Mouse (Mus musculus) CD8-positive naive resting alpha-beta T cell, adult 2 months (primary cell): ENCODE measurements around the gene Tmem198.

Experiments
- DNase-seq, 2 experiments: peaks; one replicate each; pipeline ENCODE4 v3.0.0; 2022; ENCODE audit warnings: low read depth in 2 of 2, low spot score in 2 of 2

Gene Tmem198

GRCm38 (mm10) chr1:75455433-75455832 is 23.9 kb upstream of the Tmem198 start:
- no peak for DNase-seq

DNA sequence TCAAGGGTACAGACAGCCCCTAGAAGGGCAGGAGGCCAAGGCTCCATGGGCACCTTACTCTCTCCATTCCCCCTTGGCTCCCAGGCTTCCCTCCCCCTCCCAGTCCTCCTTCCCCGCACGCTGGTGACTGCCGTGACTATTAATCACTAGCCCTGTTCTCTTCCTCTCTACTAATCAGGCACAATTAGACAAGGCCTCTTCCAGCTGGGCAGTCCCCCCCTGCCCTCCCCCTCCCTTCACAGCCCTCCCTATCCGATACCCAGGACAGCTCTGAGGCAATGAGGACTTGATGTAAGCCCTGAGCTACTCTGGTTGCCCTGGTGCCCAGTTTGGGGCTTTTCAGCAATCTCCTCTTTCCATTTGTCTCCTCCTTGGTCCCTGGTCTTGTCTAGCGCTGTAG is 23.4 kb upstream of the Tmem198 start:
- no peak for DNase-seq

GRCm38 (mm10) chr1:75456746-75457564 is 22.4 kb upstream of the Tmem198 start:
- DNase-seq, result no peak

- DNase-seq, result no peak
These were observed 21.7 kb upstream of the Tmem198 start for GRCm38 (mm10) chr1:75457710-75458024.

DNA sequence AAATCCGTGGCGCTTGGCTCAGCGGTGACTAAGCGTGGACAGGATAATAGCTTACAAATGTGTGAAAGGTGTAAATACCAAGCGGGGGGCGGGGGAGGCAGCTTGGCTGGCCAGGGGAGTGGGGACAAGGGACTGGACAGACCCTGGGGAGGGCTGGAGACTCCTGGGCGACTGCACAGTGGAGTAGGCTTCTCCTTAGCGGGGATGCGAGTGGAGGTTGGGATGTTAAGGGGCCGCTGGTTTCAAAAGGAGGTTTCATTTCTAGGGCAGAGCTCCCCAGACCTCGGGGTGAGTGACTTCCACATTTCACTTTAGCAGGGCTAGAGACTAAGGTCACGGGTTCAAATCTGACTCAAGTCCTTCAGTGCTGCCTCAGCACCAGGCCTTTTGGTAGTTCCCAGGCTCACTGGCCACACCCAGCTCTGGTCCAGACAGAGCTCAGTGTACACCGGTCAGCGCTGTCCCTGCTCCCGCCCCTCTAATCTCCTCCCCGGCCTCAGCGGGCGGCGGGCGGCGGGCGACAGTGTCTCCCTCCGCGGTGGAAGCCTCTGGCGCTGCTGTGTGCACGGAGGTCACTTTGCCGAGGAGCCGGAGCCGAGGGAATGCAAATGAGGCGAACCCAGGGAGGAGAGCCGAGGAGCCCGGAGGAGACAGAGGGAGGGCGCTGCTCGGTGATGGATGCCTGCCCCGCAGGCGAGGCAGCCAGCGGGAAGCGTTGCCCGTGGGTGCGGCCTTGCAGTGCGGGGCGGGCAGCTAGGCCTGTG is 21.1 kb upstream of the Tmem198 start:
- DNase-seq, result no peak

DNA sequence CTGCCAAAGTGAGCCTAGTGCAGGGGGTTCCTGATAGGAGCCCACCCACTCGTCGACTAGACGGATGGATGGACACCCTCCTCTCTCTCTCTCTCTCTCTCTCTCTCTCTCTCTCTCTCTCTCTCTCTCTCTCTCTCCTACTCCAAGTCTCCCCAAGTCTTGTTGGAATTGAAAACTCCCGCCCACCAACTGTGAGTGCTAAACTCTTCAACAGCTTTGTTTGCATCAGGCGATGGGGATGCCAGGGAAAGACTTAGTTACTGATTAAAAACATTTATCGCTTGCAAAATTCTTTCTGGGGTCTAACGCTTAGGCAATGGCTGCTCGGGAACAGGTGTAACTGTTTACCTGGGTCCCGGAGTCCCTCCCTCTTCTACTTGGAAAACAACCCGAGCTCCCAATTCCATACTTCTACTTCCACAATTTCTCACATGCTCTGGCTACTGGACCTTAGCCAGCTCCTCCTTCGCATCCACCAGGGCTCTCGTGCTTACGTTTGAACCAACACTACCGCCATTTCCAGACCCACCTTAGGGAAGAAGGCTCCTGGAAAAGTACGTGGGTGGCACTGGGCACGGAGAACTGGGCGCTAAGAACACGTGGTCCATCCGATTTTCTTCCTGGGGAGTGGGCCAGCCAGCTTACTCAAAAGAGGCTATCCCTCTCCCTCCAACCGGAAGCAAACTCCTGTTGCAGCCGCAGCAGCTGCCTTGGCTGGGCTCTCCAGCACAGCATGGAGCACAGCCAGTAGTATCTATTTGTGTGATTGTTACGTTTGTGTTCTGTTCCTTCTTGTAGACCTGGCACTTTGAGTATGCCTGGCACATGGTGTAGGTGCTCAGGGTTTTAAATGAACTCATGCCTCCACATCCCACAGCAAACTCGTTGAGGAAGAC is 20.3 kb upstream of the Tmem198 start:
- no peak for DNase-seq

- DNase-seq, result no peak
These were observed 19.0 kb upstream of the Tmem198 start for GRCm38 (mm10) chr1:75460297-75460696.

DNA sequence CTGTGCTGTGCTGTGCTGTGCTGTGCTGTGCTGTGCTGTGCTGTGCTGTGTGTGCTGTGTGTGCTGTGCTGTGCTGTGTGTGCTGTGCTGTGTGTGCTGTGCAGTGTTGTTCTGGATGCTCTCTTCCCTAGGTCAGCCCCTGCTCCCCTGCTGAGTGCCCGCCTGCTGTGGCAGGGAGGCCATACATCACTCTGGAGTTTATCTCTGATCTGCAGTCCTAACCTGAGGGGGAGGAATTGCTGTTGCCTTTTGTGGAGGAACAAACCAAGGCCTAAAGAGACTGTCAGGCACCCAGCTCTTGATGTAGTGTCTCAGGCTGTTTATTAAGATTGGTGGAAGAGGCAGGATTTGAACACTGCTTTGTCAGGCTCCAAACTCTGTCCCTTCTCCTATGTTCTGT is 16.7 kb upstream of the Tmem198 start:
- no peak for DNase-seq

GRCm38 (mm10) chr1:75463652-75464204 is 15.6 kb upstream of the Tmem198 start:
- DNase-seq, result no peak

DNA sequence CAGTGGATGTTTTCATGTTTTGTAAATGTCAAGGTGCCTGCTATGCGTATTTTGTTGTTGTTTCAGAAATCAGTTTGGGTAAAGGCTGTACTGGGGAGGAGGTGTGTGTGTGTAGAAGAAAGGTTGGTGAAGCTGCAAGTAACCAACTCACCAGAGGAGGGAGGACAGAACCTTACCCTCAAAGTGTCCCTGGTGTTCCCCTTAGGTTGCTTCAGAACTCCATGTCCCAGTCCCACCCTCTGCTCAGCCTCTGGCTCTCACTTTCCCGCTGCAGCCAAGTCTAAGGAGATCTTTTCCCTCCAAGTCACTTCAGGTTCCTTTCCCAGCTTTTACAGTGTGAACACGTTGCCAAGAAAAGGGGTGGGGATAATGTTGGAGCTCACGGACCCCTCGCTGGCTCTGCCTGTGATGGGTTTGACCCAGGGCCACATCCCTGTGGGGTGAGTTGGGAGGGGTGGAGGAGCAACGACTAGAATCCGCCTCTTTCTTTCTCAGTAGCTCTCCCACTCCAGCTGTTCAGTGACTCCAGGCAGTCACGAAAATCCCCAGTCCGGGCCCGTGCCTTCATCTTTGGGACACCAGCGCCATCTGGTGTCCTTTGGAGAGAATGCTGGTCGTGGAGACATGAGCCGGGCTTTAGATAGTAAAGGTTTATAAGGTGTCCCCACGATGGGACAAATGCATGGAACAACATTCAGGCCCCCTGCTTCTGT is 12.0 kb upstream of the Tmem198 start:
- peak; percentile 58 to 62 for DNase-seq

GRCm38 (mm10) chr1:75469287-75469825 is 10.0 kb upstream of the Tmem198 start:
- DNase-seq, result no peak

- DNase-seq, result no peak
These were observed 2.9 kb upstream of the Tmem198 start for GRCm38 (mm10) chr1:75476441-75476840.

GRCm38 (mm10) chr1:75477264-75477965 is 1.9 kb upstream of the Tmem198 start:
- DNase-seq, result peak; percentile 75 to 80

GRCm38 (mm10) chr1:75477966-75478290 is 1.4 kb upstream of the Tmem198 start:
- DNase-seq, result no peak

DNA sequence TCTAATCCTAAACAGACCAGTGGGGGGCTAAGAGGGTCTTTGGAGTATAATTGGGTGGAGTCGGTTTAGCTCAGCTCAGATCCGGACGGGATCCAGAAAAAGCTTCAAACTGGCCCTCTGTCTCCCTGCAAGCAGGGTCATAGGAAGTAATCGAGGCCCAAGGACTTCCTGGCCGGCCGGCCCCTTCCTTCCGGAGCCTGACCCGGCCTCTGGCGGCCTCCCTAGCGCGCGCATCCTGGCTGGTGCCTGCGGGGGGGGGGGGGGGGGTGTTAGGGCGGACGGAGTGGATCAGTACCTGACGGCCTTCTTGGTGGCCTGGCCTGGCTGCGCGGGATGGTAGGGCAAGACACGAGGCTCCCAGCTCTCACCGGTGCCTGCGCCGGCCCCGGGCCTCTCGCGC is 835 bp upstream of the Tmem198 start:
- DNase-seq, result no peak

- no peak for DNase-seq
These were observed 280 bp downstream of the Tmem198 start for GRCm38 (mm10) chr1:75479635-75479989.

GRCm38 (mm10) chr1:75480036-75480435 is 704 bp downstream of the Tmem198 start:
- DNase-seq, result no peak

DNA sequence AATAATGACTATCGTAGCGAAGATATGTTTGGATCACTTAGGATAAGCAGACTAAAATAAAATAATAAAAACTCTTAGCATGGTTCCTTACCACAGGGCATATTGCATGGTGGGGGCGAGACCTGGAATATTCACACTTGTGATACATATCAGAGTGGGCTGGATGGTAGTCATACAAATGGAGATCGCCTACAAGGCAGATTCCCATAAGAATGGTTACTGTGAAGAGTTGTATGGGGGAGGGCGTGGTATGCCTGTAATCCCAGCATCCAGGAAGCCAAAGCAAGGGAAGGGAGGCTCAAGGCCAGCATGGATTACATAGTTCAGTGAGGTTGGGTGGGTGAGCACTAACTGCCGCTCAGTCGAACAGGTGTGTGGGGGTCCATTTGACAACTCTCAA is 1.4 kb downstream of the Tmem198 start:
- no peak for DNase-seq

DNA sequence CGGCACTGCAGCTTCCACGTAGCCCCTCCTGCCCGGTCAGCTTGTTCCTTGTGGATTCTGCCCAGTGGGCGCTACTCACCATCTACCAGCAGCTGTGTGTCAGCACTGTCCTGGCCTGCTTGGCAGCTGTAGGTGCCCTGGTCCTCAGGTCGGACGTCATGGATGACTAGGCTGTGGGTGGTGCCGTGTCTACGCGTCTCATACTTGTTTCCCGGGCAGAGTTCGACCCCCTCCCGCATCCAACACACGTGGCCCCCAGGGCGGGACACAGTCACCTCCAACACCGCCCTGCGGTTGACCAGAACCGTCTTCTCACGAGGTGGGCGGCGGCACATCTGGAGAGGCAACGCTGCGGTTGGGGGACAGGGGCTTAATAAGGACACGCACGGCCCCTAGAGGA is 7.2 kb downstream of the Tmem198 start:
- peak in 1 of 2 experiments; percentile 1 for DNase-seq

DNA sequence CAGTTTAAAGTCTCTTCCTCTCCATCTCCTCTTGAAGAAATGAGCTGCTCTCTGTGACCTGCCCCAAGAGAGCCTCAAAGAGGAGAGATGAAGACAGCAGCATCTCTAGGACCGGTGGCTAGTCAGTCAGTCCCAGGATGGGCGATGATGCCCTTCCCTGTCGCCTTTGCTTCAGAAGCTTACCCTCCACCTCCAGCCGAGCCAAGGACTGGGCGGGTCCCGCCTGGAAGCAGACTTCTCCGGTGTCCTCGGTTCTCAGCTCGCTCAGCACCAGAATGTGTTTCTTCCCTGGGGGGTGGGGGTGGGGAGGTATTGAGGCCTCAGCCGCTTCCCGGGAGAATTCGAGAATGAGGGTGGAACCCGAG is 7.7 kb downstream of the Tmem198 start:
- no peak for DNase-seq
